Mouse (Mus musculus) embryonic facial prominence, embryonic 15.5 days (tissue): ENCODE measurements at regions not wholly inside any gene's neighbourhood (a gene's known extent, or its start where the extent isn't known, plus 50 kb on each side); places are given as distances from the start of the nearest gene placed in this dataset.

Experiments used
- ATAC-seq: fragments of 200-750 bp; cut with Nextera tagmentation; 2 replicates; pipeline ENCODE4 v1.8.0; 2017; ENCODE audit warnings: low read depth, moderate TSS enrichment; ENCODE audit not compliant: insufficient number of reproducible peaks, low FRiP score, low TSS enrichment
- H3K27ac ChIP-seq: fragments of 300-500 bp; sonication (generic); replicated peaks from 2 replicates; pipeline ENCODE4 v1.5.1; 2015; ENCODE audit warnings: mild to moderate bottlenecking, inconsistent platforms
- H3K27me3 ChIP-seq: fragments of 300-500 bp; sonication (generic); 2 replicates; pipeline ENCODE4 v1.6.1; 2015; ENCODE audit warnings: inconsistent platforms
- H3K36me3 ChIP-seq: fragments of 300-500 bp; sonication (generic); 2 replicates; pipeline ENCODE4 v1.6.1; 2015; ENCODE audit warnings: mild to moderate bottlenecking, inconsistent platforms
- H3K4me1 ChIP-seq: fragments of 300-500 bp; sonication (generic); 2 replicates; pipeline ENCODE4 v1.6.1; 2015; ENCODE audit warnings: inconsistent platforms
- H3K4me2 ChIP-seq: fragments of 300-500 bp; sonication (generic); replicated peaks from 2 replicates; pipeline ENCODE4 v1.6.1; 2015; ENCODE audit warnings: mild to moderate bottlenecking, inconsistent platforms
- H3K4me3 ChIP-seq: fragments of 300-500 bp; sonication (generic); replicated peaks from 2 replicates; pipeline ENCODE4 v1.5.1; 2015; ENCODE audit warnings: mild to moderate bottlenecking, inconsistent platforms
- H3K9ac ChIP-seq: fragments of 300-500 bp; sonication (generic); 2 replicates; pipeline ENCODE4 v1.6.1; 2015; ENCODE audit warnings: inconsistent platforms
- H3K9me3 ChIP-seq: fragments of 300-500 bp; sonication (generic); replicated peaks from 2 replicates; pipeline ENCODE4 v1.6.1; 2016; ENCODE audit warnings: inconsistent platforms
- WGBS: fragments of 180-500 bp; shearing (Covaris S2); methylation state at CpG from one replicate; pipeline ENCODE4 v1.1.7; 2015; 5-methylcytosine and 5-hydroxymethylcytosine counted together

DNA sequence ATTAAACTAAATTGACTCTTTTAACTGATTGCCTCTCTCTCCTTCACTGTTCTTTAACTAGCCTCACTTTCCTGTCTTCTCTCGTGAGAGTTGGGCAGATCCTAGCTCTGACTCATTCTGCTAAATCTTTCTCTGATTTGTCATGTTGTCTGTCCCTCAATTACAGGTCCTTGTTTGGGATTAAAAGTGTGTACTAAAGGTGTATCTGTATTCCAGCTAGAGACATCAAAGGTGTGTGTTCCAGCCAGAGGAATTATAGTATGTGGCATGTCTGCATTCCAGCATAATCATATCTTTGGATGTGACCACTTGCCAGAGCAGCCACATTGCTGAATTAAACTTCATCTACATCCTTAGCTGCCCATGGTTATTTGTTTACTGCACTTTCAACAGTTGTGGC lies 167.5 kb upstream of the Fam83b start:
- no peaks in the 10 kb centered on the region for H3K27me3 ChIP-seq
- H3K36me3 ChIP-seq, result no peaks in the 10 kb centered on the region
- H3K4me3 ChIP-seq, result no peak overlapping the region
- H3K4me2 ChIP-seq, result no peak overlapping the region
- 28% methylated on average over 1 of the region's 1 CpGs for WGBS
- no peak overlapping the region for H3K27ac ChIP-seq
- H3K4me1 ChIP-seq, result no peaks in the 10 kb centered on the region
- ATAC-seq, result no peak
- H3K9me3 ChIP-seq, result no peaks in the 10 kb centered on the region
- no peak overlapping the region for H3K9ac ChIP-seq

DNA sequence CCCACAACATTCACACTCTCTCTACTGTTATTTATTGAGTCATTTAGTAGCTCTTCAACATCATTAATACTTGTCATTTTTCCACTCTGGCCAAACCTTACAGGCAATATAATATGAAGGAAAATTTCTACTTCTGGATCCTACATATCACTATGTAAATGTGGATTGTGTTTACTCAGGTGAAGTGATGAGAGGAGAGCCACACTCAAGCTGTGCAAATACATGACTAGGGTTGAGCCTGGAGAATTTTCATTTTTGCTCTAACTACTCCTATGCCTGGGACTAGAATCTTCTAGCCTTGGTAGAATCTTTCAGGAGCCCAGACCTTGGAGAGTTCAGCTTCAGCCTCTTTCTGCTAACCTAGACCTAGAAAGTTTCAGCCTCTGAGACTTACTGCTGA lies 166.9 kb upstream of the Fam83b start:
- no peak for ATAC-seq
- H3K9me3 ChIP-seq, result no peaks in the 10 kb centered on the region

GRCm38 (mm10) chr9:76722881-76723280 lies 156.0 kb upstream of the Fam83b start:
- WGBS, result 81% methylated on average over 3 of the region's 3 CpGs
- Histone ChIP-seq H3K27me3 (no peaks in the 10 kb centered on the region), H3K36me3 (no peaks in the 10 kb centered on the region), H3K9ac (no peak overlapping the region), H3K9me3 (no peaks in the 10 kb centered on the region), H3K4me1 (no peaks in the 10 kb centered on the region), H3K4me3 (no peak overlapping the region), H3K4me2 (no peak overlapping the region), H3K27ac (no peak overlapping the region)
- ATAC-seq, result no peak

More for the DNA sequence above, 166.9 kb upstream of the Fam83b start:
- Histone ChIP-seq H3K27ac (no peak overlapping the region), H3K4me1 (no peaks in the 10 kb centered on the region), H3K4me3 (no peak overlapping the region), H3K27me3 (no peaks in the 10 kb centered on the region), H3K9ac (no peak overlapping the region), H3K4me2 (no peak overlapping the region), H3K36me3 (no peaks in the 10 kb centered on the region)

DNA sequence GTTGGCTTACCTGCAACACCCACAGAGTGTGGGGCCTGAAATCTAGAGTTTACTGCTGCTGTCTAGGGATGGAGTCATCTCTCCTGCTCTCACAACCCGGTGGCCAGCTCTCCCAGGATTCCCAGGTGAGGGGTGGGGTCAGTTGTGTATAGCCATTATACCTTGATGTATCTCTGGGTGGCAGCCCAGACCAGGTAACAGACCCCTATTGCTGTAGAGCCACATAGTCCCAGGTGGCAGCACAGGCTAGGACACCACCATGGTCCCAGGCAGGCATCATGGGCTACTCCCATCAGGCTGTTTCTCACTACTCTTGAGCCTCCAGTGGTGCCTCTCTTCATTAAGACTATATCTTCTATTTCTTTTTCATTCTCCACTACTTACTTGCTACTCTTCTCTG lies 148.9 kb upstream of the Fam83b start:
- no peaks in the 10 kb centered on the region for H3K9me3 ChIP-seq
- H3K36me3 ChIP-seq, result no peaks in the 10 kb centered on the region
- H3K9ac ChIP-seq, result no peak overlapping the region
- no peak for ATAC-seq
- H3K27me3 ChIP-seq, result no peaks in the 10 kb centered on the region
- H3K27ac ChIP-seq, result no peak overlapping the region
- H3K4me1 ChIP-seq, result no peaks in the 10 kb centered on the region
- no peak overlapping the region for H3K4me3 ChIP-seq
- WGBS, result 71% methylated on average over 1 of the region's 1 CpGs
- no peak overlapping the region for H3K4me2 ChIP-seq

DNA sequence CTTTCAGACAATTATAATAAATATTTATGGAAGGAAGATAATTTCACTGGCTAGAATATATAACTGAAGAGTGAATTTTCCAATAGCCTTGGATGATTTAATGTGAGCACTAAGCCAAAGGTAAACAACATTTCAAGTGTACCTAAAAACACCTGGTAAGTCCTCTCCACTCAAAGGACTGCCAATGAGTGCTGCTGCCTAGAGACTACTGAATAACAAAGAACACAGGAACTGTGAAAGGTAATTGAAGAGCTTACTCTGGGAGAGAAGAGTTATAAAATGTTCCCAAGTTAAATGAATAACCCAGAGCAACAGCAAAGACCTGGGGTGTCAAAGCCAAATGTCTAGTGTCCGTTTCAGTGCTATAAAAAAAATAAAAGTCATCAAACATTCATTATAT lies 139.5 kb upstream of the Fam83b start:
- Histone ChIP-seq H3K9ac (no peak overlapping the region), H3K36me3 (no peaks in the 10 kb centered on the region), H3K27ac (no peak overlapping the region), H3K4me1 (no peaks in the 10 kb centered on the region), H3K27me3 (no peaks in the 10 kb centered on the region), H3K9me3 (no peaks in the 10 kb centered on the region), H3K4me3 (no peak overlapping the region), H3K4me2 (no peak overlapping the region)
- ATAC-seq, result no peak
- WGBS, result 67% methylated on average over 1 of the region's 1 CpGs

DNA sequence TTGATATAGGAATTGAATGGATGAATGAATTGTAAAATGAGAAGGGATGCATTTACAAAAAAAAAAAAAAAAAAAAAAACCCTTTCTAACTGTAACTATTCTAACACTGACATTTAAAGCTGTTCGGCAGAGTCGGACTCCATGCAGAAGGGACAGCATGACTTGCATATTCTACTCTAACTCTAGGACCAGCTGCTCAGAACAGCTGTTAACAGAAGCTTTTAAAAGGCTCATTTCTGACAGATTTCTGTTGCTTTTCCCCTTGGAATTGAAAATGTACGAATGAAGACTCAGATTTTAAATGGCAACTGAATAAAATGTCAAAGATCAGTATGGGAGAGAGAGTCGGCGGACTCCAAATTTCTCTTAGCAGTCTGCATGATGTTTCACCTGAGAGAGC lies 138.9 kb upstream of the Fam83b start:
- H3K4me3 ChIP-seq, result no peak overlapping the region
- no peaks in the 10 kb centered on the region for H3K36me3 ChIP-seq
- H3K9ac ChIP-seq, result no peak overlapping the region
- no peaks in the 10 kb centered on the region for H3K27me3 ChIP-seq
- WGBS, result 68% methylated on average over 5 of the region's 5 CpGs
- no peak overlapping the region for H3K4me2 ChIP-seq
- H3K4me1 ChIP-seq, result no peaks in the 10 kb centered on the region
- H3K27ac ChIP-seq, result no peak overlapping the region
- ATAC-seq, result no peak
- H3K9me3 ChIP-seq, result no peaks in the 10 kb centered on the region

DNA sequence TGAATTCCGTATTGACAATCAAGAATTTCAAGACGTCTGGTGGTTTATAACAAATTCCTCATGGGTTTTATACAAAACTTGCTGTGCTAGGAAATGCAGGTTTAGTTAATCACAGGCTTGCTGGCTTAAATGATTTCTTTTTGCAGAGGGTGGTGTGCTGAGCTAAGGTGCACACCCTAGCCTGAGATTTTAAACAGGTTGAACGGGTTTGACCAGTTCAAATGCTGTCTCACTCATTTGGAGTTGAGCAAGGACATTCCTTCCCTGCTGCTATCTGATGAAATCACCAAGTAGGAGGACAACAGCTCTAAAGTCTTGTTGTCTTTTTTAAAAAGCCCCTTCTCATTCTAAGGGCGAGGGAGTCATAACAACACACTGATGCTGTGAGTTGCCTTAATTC lies 128.6 kb upstream of the Fam83b start:
- no peak for ATAC-seq
- no peaks in the 10 kb centered on the region for H3K4me1 ChIP-seq
- H3K27me3 ChIP-seq, result no peaks in the 10 kb centered on the region
- H3K36me3 ChIP-seq, result no peaks in the 10 kb centered on the region
- H3K4me3 ChIP-seq, result no peak overlapping the region
- H3K9ac ChIP-seq, result no peak overlapping the region
- H3K9me3 ChIP-seq, result no peaks in the 10 kb centered on the region
- peak overlapping the region; percentile 48; the same call in 1 of the 2 replicates for H3K27ac ChIP-seq
- H3K4me2 ChIP-seq, result no peak overlapping the region
- WGBS, result 36% methylated on average over 4 of the region's 4 CpGs

DNA sequence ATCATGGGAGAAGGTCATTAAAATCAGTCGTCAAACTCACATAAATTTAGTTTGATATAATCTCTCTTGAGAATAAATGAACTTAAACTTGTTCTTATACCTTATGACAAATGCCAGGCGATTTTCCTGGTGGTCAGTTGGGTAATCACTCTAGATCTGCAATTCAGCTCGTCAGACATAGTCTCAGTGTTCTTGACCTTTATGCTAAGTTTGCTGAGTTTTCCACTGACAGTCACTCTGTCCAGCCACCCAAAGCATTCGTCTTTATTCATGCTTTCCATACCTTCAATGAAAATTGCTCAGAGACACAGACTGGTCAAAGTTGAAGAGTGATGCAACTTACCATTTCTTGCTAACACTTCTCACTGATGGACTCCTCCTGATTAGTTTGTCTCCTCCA lies 126.1 kb upstream of the Fam83b start:
- no peak overlapping the region for H3K27ac ChIP-seq
- ATAC-seq, result no peak
- no peaks in the 10 kb centered on the region for H3K4me1 ChIP-seq
- H3K4me3 ChIP-seq, result no peak overlapping the region
- no peak overlapping the region for H3K9ac ChIP-seq
- H3K9me3 ChIP-seq, result no peaks in the 10 kb centered on the region
- WGBS, result 75% methylated on average over 4 of the region's 4 CpGs
- H3K36me3 ChIP-seq, result no peaks in the 10 kb centered on the region
- H3K4me2 ChIP-seq, result no peak overlapping the region
- H3K27me3 ChIP-seq, result no peaks in the 10 kb centered on the region

DNA sequence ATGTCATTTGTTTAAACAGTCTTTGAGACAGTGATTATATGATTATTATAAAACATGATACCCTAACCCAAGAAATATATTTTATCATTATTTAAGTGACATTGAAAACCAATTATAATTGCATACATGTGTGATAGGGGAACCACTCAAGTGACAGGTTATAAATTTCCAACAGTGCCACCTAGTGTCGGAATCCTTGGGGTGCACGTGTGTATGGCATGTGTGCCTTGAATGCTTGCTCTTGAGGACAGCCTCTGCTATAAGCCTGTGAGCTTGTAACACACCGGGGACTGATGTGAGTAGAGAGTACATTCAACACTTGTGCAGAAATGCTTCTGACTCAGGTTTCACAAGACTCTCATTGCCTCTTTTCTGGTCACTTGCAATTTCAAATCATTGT lies 93.9 kb upstream of the Fam83b start:
- H3K9ac ChIP-seq, result no peak overlapping the region
- H3K4me1 ChIP-seq, result no peaks in the 10 kb centered on the region
- H3K4me2 ChIP-seq, result no peak overlapping the region
- 15% methylated on average over 3 of the region's 3 CpGs for WGBS
- H3K36me3 ChIP-seq, result no peaks in the 10 kb centered on the region
- ATAC-seq, result no peak
- no peak overlapping the region for H3K4me3 ChIP-seq
- no peaks in the 10 kb centered on the region for H3K27me3 ChIP-seq
- H3K27ac ChIP-seq, result no peak overlapping the region
- H3K9me3 ChIP-seq, result no peaks in the 10 kb centered on the region

DNA sequence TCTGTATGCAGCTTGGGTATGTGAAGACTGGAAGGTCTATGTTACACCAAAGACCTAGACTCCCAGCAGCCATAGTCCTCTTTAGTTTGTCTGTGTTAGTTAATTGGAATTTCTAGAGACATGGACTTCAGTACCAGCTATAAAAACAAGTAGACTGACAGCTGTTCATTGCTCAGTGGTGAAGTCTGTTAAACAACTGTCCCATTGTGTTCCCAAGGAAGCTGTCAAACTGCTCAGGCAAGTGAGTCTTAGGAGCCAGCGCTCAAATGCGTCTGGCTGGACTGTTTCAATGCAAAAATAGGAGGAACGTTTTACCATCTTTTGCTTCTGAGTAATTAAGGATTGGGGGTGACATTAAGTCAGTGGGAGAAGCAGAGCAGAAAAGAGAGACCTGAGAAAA lies 92.9 kb upstream of the Fam83b start:
- Histone ChIP-seq H3K27me3 (no peaks in the 10 kb centered on the region), H3K4me2 (no peak overlapping the region), H3K4me3 (no peak overlapping the region), H3K36me3 (no peaks in the 10 kb centered on the region), H3K9ac (no peak overlapping the region), H3K27ac (no peak overlapping the region), H3K9me3 (no peaks in the 10 kb centered on the region), H3K4me1 (no peaks in the 10 kb centered on the region)
- no peak for ATAC-seq
- WGBS, result 17% methylated on average over 3 of the region's 3 CpGs

DNA sequence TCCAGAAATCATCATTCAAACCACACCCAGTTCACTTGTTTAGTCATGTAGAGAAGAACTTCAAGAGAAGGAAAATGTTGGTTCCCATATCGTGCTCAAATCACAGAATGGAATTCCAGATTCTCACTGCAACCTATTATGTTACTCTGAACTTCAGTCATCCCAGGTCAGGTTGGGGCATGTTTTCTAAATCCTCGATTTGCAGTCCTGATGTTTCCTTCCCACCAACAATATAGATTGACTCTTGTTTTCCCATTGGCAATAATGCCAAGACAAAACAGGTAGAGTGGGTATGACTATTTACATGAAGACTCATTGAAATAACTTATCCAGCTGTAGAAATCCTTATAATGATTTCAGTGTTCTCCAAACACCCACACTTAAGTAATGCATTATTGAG lies 86.4 kb upstream of the Fam83b start:
- WGBS, result 60% methylated on average over 2 of the region's 2 CpGs
- no peak for ATAC-seq
- H3K4me2 ChIP-seq, result no peak overlapping the region

DNA sequence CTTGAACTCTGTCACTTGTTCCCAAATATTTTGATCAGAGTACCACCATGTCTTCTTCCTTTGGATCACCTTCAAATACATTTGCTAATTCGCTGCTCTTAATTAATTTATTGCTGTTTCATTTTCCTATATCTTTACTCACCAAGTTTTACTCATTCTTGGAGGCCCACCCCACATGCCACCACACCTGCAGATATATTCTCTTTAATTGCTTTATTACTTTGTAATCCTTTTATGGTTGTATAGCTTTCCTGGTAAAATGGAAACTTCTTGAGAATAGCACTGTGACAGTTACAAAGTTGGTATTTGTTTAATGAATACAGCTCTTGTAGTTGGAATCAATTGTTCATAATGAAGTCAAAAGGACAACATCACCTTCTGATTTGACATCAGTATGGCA lies 82.6 kb upstream of the Fam83b start:
- Histone ChIP-seq H3K27me3 (no peaks in the 10 kb centered on the region), H3K9ac (no peak overlapping the region)
- WGBS, result 80% methylated on average over 1 of the region's 1 CpGs

More for the DNA sequence above, 86.4 kb upstream of the Fam83b start:
- no peak overlapping the region for H3K27ac ChIP-seq
- no peak overlapping the region for H3K4me3 ChIP-seq
- no peaks in the 10 kb centered on the region for H3K9me3 ChIP-seq
- no peaks in the 10 kb centered on the region for H3K36me3 ChIP-seq
- H3K9ac ChIP-seq, result no peak overlapping the region
- no peaks in the 10 kb centered on the region for H3K4me1 ChIP-seq
- H3K27me3 ChIP-seq, result no peaks in the 10 kb centered on the region

DNA sequence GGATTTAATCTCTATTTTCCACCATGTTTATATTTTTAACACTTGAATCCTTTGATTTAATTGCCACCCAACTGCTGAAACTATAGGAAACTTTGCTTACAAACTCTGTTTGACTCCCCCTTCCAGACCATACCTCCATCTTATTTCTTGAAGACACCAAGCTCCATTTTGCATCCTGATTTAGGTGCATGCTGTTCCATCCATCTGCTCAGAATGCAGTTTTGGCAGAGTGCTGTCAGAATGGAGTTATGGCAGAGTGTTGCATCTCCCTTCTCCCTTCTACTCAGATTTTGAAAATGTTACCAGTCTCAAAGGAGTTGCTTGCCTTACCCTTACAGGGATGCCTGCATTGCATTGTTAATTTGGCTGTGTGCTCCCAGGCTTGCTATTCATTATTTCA lies 79.5 kb upstream of the Fam83b start:
- Histone ChIP-seq H3K4me1 (no peaks in the 10 kb centered on the region), H3K27ac (no peak overlapping the region), H3K27me3 (no peaks in the 10 kb centered on the region), H3K36me3 (no peaks in the 10 kb centered on the region), H3K4me2 (no peak overlapping the region), H3K9ac (no peak overlapping the region), H3K4me3 (no peak overlapping the region), H3K9me3 (no peaks in the 10 kb centered on the region)
- ATAC-seq, result no peak

More for the DNA sequence above, 82.6 kb upstream of the Fam83b start:
- Histone ChIP-seq H3K4me3 (no peak overlapping the region), H3K9me3 (no peaks in the 10 kb centered on the region), H3K4me2 (no peak overlapping the region), H3K36me3 (no peaks in the 10 kb centered on the region), H3K27ac (no peak overlapping the region), H3K4me1 (no peaks in the 10 kb centered on the region)
- no peak for ATAC-seq
